ENCODE assay signal across 8 mouse cellular contexts in the genomic region with DNA sequence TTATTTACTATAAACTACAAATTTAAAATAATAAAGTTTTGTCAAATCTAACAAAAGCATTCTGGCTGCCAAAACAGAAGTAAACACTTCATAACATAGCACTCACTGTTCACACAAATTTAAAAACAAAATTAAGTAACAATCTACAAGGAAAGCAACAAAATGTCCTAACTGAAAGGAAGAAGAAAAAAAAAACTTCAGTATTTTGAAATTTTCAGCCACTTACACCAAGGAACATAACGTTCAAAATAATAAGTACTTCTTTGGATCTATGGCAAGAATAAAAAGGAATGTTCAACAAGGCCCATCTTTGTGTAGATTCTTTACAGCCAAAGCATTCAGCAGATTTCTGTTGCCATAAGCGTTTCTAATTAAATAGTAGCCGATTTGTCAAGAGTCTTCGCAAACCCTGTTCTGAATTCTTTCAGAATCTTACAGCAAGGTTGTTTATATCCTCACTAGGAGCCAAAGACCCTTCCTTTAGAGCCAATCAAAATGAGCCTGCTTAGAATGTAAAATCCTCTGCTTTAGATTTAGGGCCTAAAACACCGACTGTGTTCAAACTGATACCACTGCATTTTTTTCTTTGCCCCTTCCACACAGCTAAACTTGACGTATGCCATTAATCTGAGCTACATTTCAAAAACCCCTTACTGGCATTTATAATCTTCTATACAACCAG. TPM values are rescaled to one million over a fixed set of nuclear protein-coding genes. Genes with fewer than 3 reads are reported as not detected.
A peak's percentile ranks its signal among the peaks of the same experiment; 100 is the strongest.
DNase-seq lines count a peak whose midpoint lies in the region; ATAC-seq and TF ChIP-seq lines count a peak whose summit lies in the region.

No protein-coding gene starts in this region.

- H3K9me3 ChIP-seq in kidney, postnatal 0 days (replicated peaks; ENCODE audit: low read length) = no peaks in the 10 kb centered on the region
- no peaks in the 10 kb centered on the region for H3K9me3 ChIP-seq in hindbrain, embryonic 14.5 days (ENCODE audit: control insufficient read depth, low read length)
- no peaks in the 10 kb centered on the region for H3K9me3 ChIP-seq in midbrain, embryonic 16.5 days (replicated peaks; ENCODE audit: control insufficient read depth, low read length, poor library complexity, severe bottlenecking)

- no peak for ATAC-seq in kidney, postnatal 0 days (replicated peaks; ENCODE audit: low FRiP score, low read depth)
- no peak for ATAC-seq in hindbrain, embryonic 14.5 days (ENCODE audit: low FRiP score)
- no peak for ATAC-seq in midbrain, embryonic 16.5 days

- TF ChIP-seq POLR2A in brain, embryonic 14.5 days (IDR thresholded peaks at IDR 0.05; ENCODE audit: borderline replicate concordance, extremely low read depth, insufficient read depth, insufficient read length, poor library complexity, severe bottlenecking) = no peak

- 5% methylated on average over 6 of the region's 6 CpGs for WGBS in kidney, postnatal 0 days
- WGBS in hindbrain, embryonic 14.5 days = 4% methylated on average over 6 of the region's 6 CpGs
- 5% methylated on average over 6 of the region's 6 CpGs for WGBS in midbrain, embryonic 16.5 days

- DNase-seq in kidney, postnatal 0 days (ENCODE audit: low spot score) = peak; percentile 40
- no peak for DNase-seq in kidney, postnatal 10 days
- DNase-seq in brain, embryonic 14.5 days (ENCODE audit: low read depth) = peak; percentile 66
- peak; percentile 42 for DNase-seq in hindbrain, embryonic 14.5 days (ENCODE audit: low spot score)
- DNase-seq in left cerebral cortex, adult 8-10 months (ENCODE audit: low spot score in 2 of 2) = no peak
- DNase-seq in ovary, postnatal 10 days (ENCODE audit: low spot score) = no peak
- no peak for DNase-seq in cerebellum, postnatal 25 days

- H3K4me3 ChIP-seq in kidney, postnatal 0 days (replicated peaks; ENCODE audit: low read depth, low read length) = peak overlapping the region; percentile 97
- peak overlapping the region; percentile 96 for H3K4me3 ChIP-seq in hindbrain, embryonic 14.5 days (replicated peaks; ENCODE audit: low read length)
- peak overlapping the region; percentile 99 for H3K4me3 ChIP-seq in midbrain, embryonic 16.5 days (ENCODE audit: low read depth, low read length)

- peaks cover 20% of the 10 kb centered on the region for H3K4me1 ChIP-seq in kidney, postnatal 0 days (replicated peaks; ENCODE audit: insufficient read depth, low read length)
- H3K4me1 ChIP-seq in hindbrain, embryonic 14.5 days (replicated peaks; ENCODE audit: control insufficient read depth, insufficient read depth, low read length) = peaks cover 39% of the 10 kb centered on the region
- H3K4me1 ChIP-seq in midbrain, embryonic 16.5 days (ENCODE audit: control insufficient read depth, insufficient read depth, low read length) = peaks cover 26% of the 10 kb centered on the region

- H3K36me3 ChIP-seq in kidney, postnatal 0 days (ENCODE audit: insufficient read depth, low read length) = no peaks in the 10 kb centered on the region
- H3K36me3 ChIP-seq in hindbrain, embryonic 14.5 days (replicated peaks; ENCODE audit: control insufficient read depth, insufficient read depth) = no peaks in the 10 kb centered on the region
- no peaks in the 10 kb centered on the region for H3K36me3 ChIP-seq in midbrain, embryonic 16.5 days (ENCODE audit: control insufficient read depth, insufficient read depth, low read length)

- H3K9ac ChIP-seq in kidney, postnatal 0 days (ENCODE audit: low read depth, low read length) = peak overlapping the region; percentile 99
- H3K9ac ChIP-seq in hindbrain, embryonic 14.5 days = peak overlapping the region; percentile 99
- peak overlapping the region; percentile 100 for H3K9ac ChIP-seq in midbrain, embryonic 16.5 days (ENCODE audit: low read depth, low read length)

- no peaks in the 10 kb centered on the region for H3K27me3 ChIP-seq in kidney, postnatal 0 days (ENCODE audit: insufficient read depth, low read length)
- no peaks in the 10 kb centered on the region for H3K27me3 ChIP-seq in hindbrain, embryonic 14.5 days (ENCODE audit: control insufficient read depth, insufficient read depth, low read length)
- H3K27me3 ChIP-seq in midbrain, embryonic 16.5 days (ENCODE audit: control insufficient read depth, insufficient read depth, low read depth, low read length) = no peaks in the 10 kb centered on the region

- H3K27ac ChIP-seq in kidney, postnatal 0 days = peak overlapping the region; percentile 3; the same call in 1 of the 2 replicates
- H3K27ac ChIP-seq in hindbrain, embryonic 14.5 days = peak overlapping the region; percentile 99
- H3K27ac ChIP-seq in midbrain, embryonic 16.5 days (ENCODE audit: low read length) = peak overlapping the region; percentile 98

- no peak for TF ChIP-seq CTCF in kidney, postnatal 0 days (IDR thresholded peaks at IDR 0.05; ENCODE audit: low read depth)
- TF ChIP-seq CTCF in brain, embryonic 14.5 days (IDR thresholded peaks at IDR 0.05; ENCODE audit: borderline replicate concordance, extremely low read depth, insufficient read depth, insufficient read length) = no peak

- H3K4me2 ChIP-seq in kidney, postnatal 0 days (ENCODE audit: low read length) = peak overlapping the region; percentile 74
- peak overlapping the region; percentile 59 for H3K4me2 ChIP-seq in hindbrain, embryonic 14.5 days (replicated peaks)
- H3K4me2 ChIP-seq in midbrain, embryonic 16.5 days (ENCODE audit: low read length) = peak overlapping the region; percentile 68

RNA-seq across cellular contexts. Expression of a gene that starts 1.9 kb away (rescaled TPM):
- 10.6 and 10.7 TPM in 2 replicates for polyA plus RNA-seq in kidney, postnatal 0 days (2015; fragmentation: Nextera tagmentation; extraction: Ambion mirVana)
- polyA plus RNA-seq in brain, embryonic 14.5 days (2012; rRNA removed) = 42.6 and 49.5 TPM in 2 replicates
- 14.8 and 16.8 TPM in 2 replicates for polyA plus RNA-seq in hindbrain, embryonic 14.5 days (2014; fragmentation: Nextera tagmentation; extraction: Ambion mirVana)
- polyA plus RNA-seq in midbrain, embryonic 16.5 days (2015; fragmentation: Nextera tagmentation; extraction: Ambion mirVana) = 10.7 and 12.5 TPM in 2 replicates
- 100 to 1,000 TPM in 2 of 4 experiments, 10 to 100 TPM in 2; 89.3 to 109 (median 100) TPM for total RNA-seq in left cerebral cortex, adult 8-10 months (2022)

Comparison
In these comparisons a context has a peak if more than half of its experiments do, and no peak if none do; other contexts are left out.
1. DNase-seq: peak in kidney, postnatal 0 days (single experiment), brain, embryonic 14.5 days (single experiment) and hindbrain, embryonic 14.5 days (single experiment); none in kidney, postnatal 10 days (single experiment), left cerebral cortex, adult 8-10 months (0 of 2), ovary, postnatal 10 days (single experiment) and cerebellum, postnatal 25 days (0 of 2).
2. H3K27ac ChIP-seq: peak in every context shown above with its lines; median percentile 99 in hindbrain, embryonic 14.5 days; 98 in midbrain, embryonic 16.5 days; 3 in kidney, postnatal 0 days.
3. Peak in every context shown above with its lines, with median percentiles within 50 percentile points of each other: H3K4me2 ChIP-seq, H3K4me3 ChIP-seq and H3K9ac ChIP-seq.